Mouse (Mus musculus): ENCODE results near the gene Rab3gap2. TPM values are rescaled to one million over a fixed set of nuclear protein-coding genes. Genes with fewer than 3 reads are reported as not detected.

Rab3gap2 gene
- polyA plus RNA-seq, 1 experiment from 2014 or later = 21.0 TPM

GRCm38 (mm10) chr1:185283247-185283646, 79.3 kb downstream of the Rab3gap2 start:
- Histone ChIP-seq H3K9me3 (ENCODE audit: control insufficient read depth, low read length) (no peaks in the 10 kb centered on the region), H3K4me3 (ENCODE audit: low read depth, low read length) (no peak overlapping the region), H3K4me2 (no peak overlapping the region), H3K27ac (ENCODE audit: low read depth, low read length) (no peak overlapping the region), H3K36me3 (ENCODE audit: control insufficient read depth, insufficient read depth, low read length) (peaks cover 12% of the 10 kb centered on the region), H3K4me1 (ENCODE audit: control insufficient read depth, insufficient read depth, low read length) (no peaks in the 10 kb centered on the region), H3K27me3 (ENCODE audit: control insufficient read depth, insufficient read depth, low read length) (no peaks in the 10 kb centered on the region), H3K9ac (ENCODE audit: low read length) (no peak overlapping the region)
- no peak for ATAC-seq (ENCODE audit: low FRiP score)
- DNase-seq (ENCODE audit: low spot score, missing footprints) = no peak
- 95% methylated on average over 15 of the region's 15 CpGs for WGBS

DNA sequence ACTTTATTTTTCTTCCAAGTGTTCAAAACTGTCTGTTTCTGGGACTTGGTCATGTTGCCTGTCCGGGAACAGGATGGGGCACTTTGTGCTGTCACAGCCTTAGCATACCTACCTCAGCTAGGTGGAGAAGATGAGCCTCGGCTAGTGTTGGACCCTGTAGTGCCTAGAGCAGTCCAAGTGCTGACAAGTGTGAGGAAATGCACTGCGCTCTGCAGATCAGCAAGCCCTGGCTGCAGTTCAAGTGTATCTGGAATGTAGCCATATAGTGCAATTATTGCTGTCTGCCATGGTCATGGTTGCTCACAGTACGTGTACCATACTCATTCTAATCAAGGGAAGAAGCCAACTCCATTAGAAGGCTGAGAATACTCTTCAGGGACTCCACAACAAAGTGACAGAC, 80.8 kb downstream of the Rab3gap2 start:
- no peak for ATAC-seq (ENCODE audit: low FRiP score)
- WGBS = 90% methylated on average over 4 of the region's 4 CpGs
- Histone ChIP-seq H3K27ac (ENCODE audit: low read depth, low read length) (no peak overlapping the region), H3K9me3 (ENCODE audit: control insufficient read depth, low read length) (no peaks in the 10 kb centered on the region), H3K9ac (ENCODE audit: low read length) (no peak overlapping the region), H3K36me3 (ENCODE audit: control insufficient read depth, insufficient read depth, low read length) (peaks cover 9% of the 10 kb centered on the region; the same call in 1 of the 2 replicates), H3K27me3 (ENCODE audit: control insufficient read depth, insufficient read depth, low read length) (no peaks in the 10 kb centered on the region), H3K4me3 (ENCODE audit: low read depth, low read length) (no peak overlapping the region), H3K4me1 (ENCODE audit: control insufficient read depth, insufficient read depth, low read length) (no peaks in the 10 kb centered on the region), H3K4me2 (no peak overlapping the region)
- DNase-seq (ENCODE audit: low spot score, missing footprints) = no peak

DNA sequence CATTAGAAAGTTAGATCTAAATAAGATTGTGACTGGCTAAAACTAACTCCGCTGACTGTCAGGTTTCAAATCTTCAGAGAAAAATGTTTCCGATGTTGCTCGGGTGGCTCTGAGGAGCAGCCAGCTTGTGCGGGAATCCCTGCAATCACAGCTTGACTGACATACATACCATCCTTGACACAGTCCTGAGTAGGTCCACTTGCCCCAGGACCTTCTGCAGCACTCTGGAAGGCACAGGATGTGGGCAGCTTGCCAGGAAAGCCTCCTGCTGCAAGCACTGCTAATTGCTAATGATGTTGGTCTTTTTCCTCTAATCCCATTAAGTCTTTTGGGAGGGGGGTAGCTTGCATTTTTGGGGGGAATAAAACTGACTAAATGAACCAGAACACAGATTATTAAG, 81.3 kb downstream of the Rab3gap2 start:
- no peak for DNase-seq (ENCODE audit: low spot score, missing footprints)
- no peak for ATAC-seq (ENCODE audit: low FRiP score)
- Histone ChIP-seq H3K4me1 (ENCODE audit: control insufficient read depth, insufficient read depth, low read length) (no peaks in the 10 kb centered on the region), H3K4me2 (no peak overlapping the region), H3K27me3 (ENCODE audit: control insufficient read depth, insufficient read depth, low read length) (no peaks in the 10 kb centered on the region), H3K9ac (ENCODE audit: low read length) (no peak overlapping the region), H3K9me3 (ENCODE audit: control insufficient read depth, low read length) (no peaks in the 10 kb centered on the region), H3K36me3 (ENCODE audit: control insufficient read depth, insufficient read depth, low read length) (peaks cover 9% of the 10 kb centered on the region; the same call in 1 of the 2 replicates), H3K4me3 (ENCODE audit: low read depth, low read length) (no peak overlapping the region), H3K27ac (ENCODE audit: low read depth, low read length) (no peak overlapping the region)
- 94% methylated on average over 4 of the region's 4 CpGs for WGBS

- no peak overlapping the region for H3K9ac ChIP-seq (ENCODE audit: low read length)
- no peak overlapping the region for H3K4me3 ChIP-seq (ENCODE audit: low read depth, low read length)
- WGBS = 96% methylated on average over 20 of the region's 20 CpGs
- peaks cover 9% of the 10 kb centered on the region for H3K36me3 ChIP-seq (ENCODE audit: control insufficient read depth, insufficient read depth, low read length)
- H3K27me3 ChIP-seq (ENCODE audit: control insufficient read depth, insufficient read depth, low read length) = no peaks in the 10 kb centered on the region
- ATAC-seq (ENCODE audit: low FRiP score) = no peak
- H3K4me2 ChIP-seq = no peak overlapping the region
- no peak for DNase-seq (ENCODE audit: low spot score, missing footprints)
- H3K27ac ChIP-seq (ENCODE audit: low read depth, low read length) = no peak overlapping the region
- H3K4me1 ChIP-seq (ENCODE audit: control insufficient read depth, insufficient read depth, low read length) = no peaks in the 10 kb centered on the region
- H3K9me3 ChIP-seq (ENCODE audit: control insufficient read depth, low read length) = no peaks in the 10 kb centered on the region
These were observed 83.1 kb downstream of the Rab3gap2 start for GRCm38 (mm10) chr1:185287066-185287465.

DNA sequence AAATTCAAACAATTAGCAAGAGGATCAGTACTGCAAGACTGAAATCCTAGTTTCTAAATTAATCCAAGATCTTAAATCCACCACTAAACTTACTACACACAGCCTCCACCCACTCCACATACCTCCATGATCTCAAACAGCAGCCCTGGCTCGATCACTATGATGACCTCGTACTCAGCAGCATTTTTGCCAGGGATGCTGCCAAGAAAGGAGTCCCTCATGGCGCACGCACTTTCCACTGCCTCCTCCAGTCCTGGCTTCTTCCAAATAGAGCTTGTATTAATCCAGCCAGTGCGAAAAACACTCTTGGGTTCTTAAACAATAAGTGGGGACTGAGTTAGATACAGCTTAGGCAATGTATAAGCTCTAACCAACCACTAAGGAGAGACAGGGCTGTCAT, 85.3 kb downstream of the Rab3gap2 start:
- Histone ChIP-seq H3K4me2 (no peak overlapping the region), H3K27ac (ENCODE audit: low read depth, low read length) (no peak overlapping the region), H3K4me3 (ENCODE audit: low read depth, low read length) (no peak overlapping the region), H3K4me1 (ENCODE audit: control insufficient read depth, insufficient read depth, low read length) (no peaks in the 10 kb centered on the region), H3K9ac (ENCODE audit: low read length) (no peak overlapping the region), H3K9me3 (ENCODE audit: control insufficient read depth, low read length) (no peaks in the 10 kb centered on the region), H3K36me3 (ENCODE audit: control insufficient read depth, insufficient read depth, low read length) (peaks cover 5% of the 10 kb centered on the region; the same call in 1 of the 2 replicates), H3K27me3 (ENCODE audit: control insufficient read depth, insufficient read depth, low read length) (no peaks in the 10 kb centered on the region)
- no peak for DNase-seq (ENCODE audit: low spot score, missing footprints)
- 94% methylated on average over 5 of the region's 5 CpGs for WGBS
- ATAC-seq (ENCODE audit: low FRiP score) = no peak

- WGBS = 76% methylated on average over 4 of the region's 4 CpGs
- Histone ChIP-seq H3K9me3 (ENCODE audit: control insufficient read depth, low read length) (no peaks in the 10 kb centered on the region), H3K4me3 (ENCODE audit: low read depth, low read length) (no peak overlapping the region), H3K4me1 (ENCODE audit: control insufficient read depth, insufficient read depth, low read length) (no peaks in the 10 kb centered on the region), H3K27ac (ENCODE audit: low read depth, low read length) (no peak overlapping the region), H3K27me3 (ENCODE audit: control insufficient read depth, insufficient read depth, low read length) (no peaks in the 10 kb centered on the region), H3K9ac (ENCODE audit: low read length) (no peak overlapping the region; the same call in 1 of the 2 replicates), H3K4me2 (no peak overlapping the region), H3K36me3 (ENCODE audit: control insufficient read depth, insufficient read depth, low read length) (peaks cover 4% of the 10 kb centered on the region; the same call in 1 of the 2 replicates)
- DNase-seq (ENCODE audit: low spot score, missing footprints) (no peak), ATAC-seq (ENCODE audit: low FRiP score) (no peak)
These were observed 87.4 kb downstream of the Rab3gap2 start for GRCm38 (mm10) chr1:185291336-185291735.

DNA sequence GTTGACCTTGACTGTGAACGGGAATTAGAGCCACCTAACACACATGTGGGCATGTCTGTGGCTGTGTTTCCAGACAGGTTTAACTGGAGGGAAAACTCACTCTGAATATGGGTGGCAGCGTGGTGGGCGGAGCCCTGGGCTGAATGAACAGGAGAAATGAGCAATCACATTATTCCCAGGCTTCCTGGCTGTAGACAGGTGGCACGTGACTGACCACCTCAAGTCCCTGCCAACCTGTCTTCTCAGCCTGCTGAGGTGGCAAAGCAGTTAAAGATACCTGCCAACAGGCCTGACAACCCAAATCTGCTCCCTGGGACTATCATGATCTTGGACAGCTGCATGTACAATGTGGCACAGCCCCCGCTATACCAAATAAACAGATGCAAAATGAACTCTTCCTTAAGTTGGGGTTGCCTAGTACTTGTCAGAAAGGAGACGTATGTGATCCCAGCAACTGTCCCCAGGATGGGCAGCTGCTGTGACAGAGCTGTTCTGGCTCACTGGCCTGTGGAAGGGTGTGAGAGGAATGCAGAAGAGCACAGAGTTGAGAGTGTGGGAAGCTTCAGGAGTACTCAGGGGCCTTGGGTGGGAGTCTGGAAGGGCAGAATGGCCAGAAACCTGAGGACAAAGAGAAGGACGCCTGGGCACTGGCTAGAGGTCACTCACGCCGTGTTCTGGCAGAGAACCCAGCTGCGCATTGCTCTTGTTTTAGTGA, 88.9 kb downstream of the Rab3gap2 start:
- H3K36me3 ChIP-seq (ENCODE audit: control insufficient read depth, insufficient read depth, low read length) = peaks cover 4% of the 10 kb centered on the region; the same call in 1 of the 2 replicates

GRCm38 (mm10) chr1:185296850-185297249, 92.9 kb downstream of the Rab3gap2 start:
- DNase-seq (ENCODE audit: low spot score, missing footprints) = no peak
- Histone ChIP-seq H3K36me3 (ENCODE audit: control insufficient read depth, insufficient read depth, low read length) (peaks cover 4% of the 10 kb centered on the region; the same call in 1 of the 2 replicates), H3K4me1 (ENCODE audit: control insufficient read depth, insufficient read depth, low read length) (no peaks in the 10 kb centered on the region), H3K4me2 (no peak overlapping the region), H3K4me3 (ENCODE audit: low read depth, low read length) (no peak overlapping the region), H3K9me3 (ENCODE audit: control insufficient read depth, low read length) (no peaks in the 10 kb centered on the region), H3K9ac (ENCODE audit: low read length) (no peak overlapping the region), H3K27me3 (ENCODE audit: control insufficient read depth, insufficient read depth, low read length) (no peaks in the 10 kb centered on the region), H3K27ac (ENCODE audit: low read depth, low read length) (no peak overlapping the region)
- ATAC-seq (ENCODE audit: low FRiP score) = no peak
- WGBS = 86% methylated on average over 7 of the region's 7 CpGs

More for the DNA sequence above, 88.9 kb downstream of the Rab3gap2 start:
- Histone ChIP-seq H3K4me1 (ENCODE audit: control insufficient read depth, insufficient read depth, low read length) (no peaks in the 10 kb centered on the region), H3K4me2 (no peak overlapping the region), H3K9ac (ENCODE audit: low read length) (no peak overlapping the region), H3K4me3 (ENCODE audit: low read depth, low read length) (no peak overlapping the region), H3K9me3 (ENCODE audit: control insufficient read depth, low read length) (no peaks in the 10 kb centered on the region), H3K27me3 (ENCODE audit: control insufficient read depth, insufficient read depth, low read length) (no peaks in the 10 kb centered on the region), H3K27ac (ENCODE audit: low read depth, low read length) (no peak overlapping the region)
- 86% methylated on average over 10 of the region's 10 CpGs for WGBS
- DNase-seq (ENCODE audit: low spot score, missing footprints) (no peak), ATAC-seq (ENCODE audit: low FRiP score) (no peak)

- Histone ChIP-seq H3K36me3 (ENCODE audit: control insufficient read depth, insufficient read depth, low read length) (peaks cover 4% of the 10 kb centered on the region; the same call in 1 of the 2 replicates), H3K27me3 (ENCODE audit: control insufficient read depth, insufficient read depth, low read length) (no peaks in the 10 kb centered on the region), H3K4me2 (no peak overlapping the region), H3K27ac (ENCODE audit: low read depth, low read length) (no peak overlapping the region), H3K4me3 (ENCODE audit: low read depth, low read length) (no peak overlapping the region), H3K9ac (ENCODE audit: low read length) (no peak overlapping the region), H3K9me3 (ENCODE audit: control insufficient read depth, low read length) (no peaks in the 10 kb centered on the region), H3K4me1 (ENCODE audit: control insufficient read depth, insufficient read depth, low read length) (no peaks in the 10 kb centered on the region)
- WGBS = 95% methylated on average over 8 of the region's 8 CpGs
- DNase-seq (ENCODE audit: low spot score, missing footprints) (no peak), ATAC-seq (ENCODE audit: low FRiP score) (no peak)
These were observed 94.6 kb downstream of the Rab3gap2 start for GRCm38 (mm10) chr1:185298496-185298895.
